Mouse (Mus musculus): Measurements from ENCODE around the gene Usp20.

GRCm38 (mm10) chr2:31042881-31043280, 60.8 kb downstream of the Usp20 start:
- TF ChIP-seq GATA1 (IDR thresholded peaks at IDR 0.05; ENCODE audit: borderline replicate concordance, low read length) (no peak), FLI1 (IDR thresholded peaks at IDR 0.05; ENCODE audit: low read length) (no peak)
